Mouse (Mus musculus) CD4-positive, CD25-positive, alpha-beta regulatory T cell, adult 2 months (primary cell): ENCODE data around the gene Pknox1.
"Not testable (repeated sequence)": the region's sequence is repeated elsewhere in the genome, so short reads cannot be mapped to it uniquely, and the experiment has no call there.

Experiments
- DNase-seq: peaks from one replicate; pipeline ENCODE4 v3.0.0-alpha.2; 2012; ENCODE audit warnings: low read depth, low spot score

Gene Pknox1

GRCm38 (mm10) chr17:31564015-31564857 is at the start of gene Pknox1:
Gene Pknox1, plus strand, starts transcription at chr17:31564734.
- DNase-seq: peak; percentile 100

- no peak for DNase-seq
Observed at GRCm38 (mm10) chr17:31519344-31519945, 45.1 kb upstream of the Pknox1 start.

GRCm38 (mm10) chr17:31519946-31520838 is 44.3 kb upstream of the Pknox1 start, which contains the start of the genes Wdr4 and Ndufv3:
Gene Wdr4, minus strand, starts transcription at chr17:31519980.
Gene Ndufv3, plus strand, starts transcription at chr17:31520115.
- peak; percentile 100 for DNase-seq

- DNase-seq: peak; percentile 34
Observed at GRCm38 (mm10) chr17:31520895-31521294, 43.6 kb upstream of the Pknox1 start.

- no peak for DNase-seq
Observed at GRCm38 (mm10) chr17:31521948-31522347, 42.6 kb upstream of the Pknox1 start.

- no peak for DNase-seq
Observed at GRCm38 (mm10) chr17:31525114-31525513, 39.4 kb upstream of the Pknox1 start.

- DNase-seq: no peak
Observed at GRCm38 (mm10) chr17:31525816-31526215, 38.7 kb upstream of the Pknox1 start.

GRCm38 (mm10) chr17:31529314-31529713 is 35.2 kb upstream of the Pknox1 start:
- DNase-seq: peak; percentile 70

- DNase-seq: no peak
Observed at GRCm38 (mm10) chr17:31531441-31532158, 32.9 kb upstream of the Pknox1 start.

GRCm38 (mm10) chr17:31532331-31532730 is 32.2 kb upstream of the Pknox1 start:
- not testable (repeated sequence) for DNase-seq

- DNase-seq: no peak
Observed at GRCm38 (mm10) chr17:31535358-31535757, 29.2 kb upstream of the Pknox1 start.

GRCm38 (mm10) chr17:31535871-31536629 is 28.5 kb upstream of the Pknox1 start:
- DNase-seq: no peak

GRCm38 (mm10) chr17:31540101-31540500 is 24.4 kb upstream of the Pknox1 start:
- no peak for DNase-seq

GRCm38 (mm10) chr17:31540809-31541459 is 23.6 kb upstream of the Pknox1 start:
- DNase-seq: no peak

GRCm38 (mm10) chr17:31541460-31541831 is 23.1 kb upstream of the Pknox1 start:
- DNase-seq: no peak

- no peak for DNase-seq
Observed at GRCm38 (mm10) chr17:31543574-31543973, 21.0 kb upstream of the Pknox1 start.

GRCm38 (mm10) chr17:31546444-31547196 is 17.9 kb upstream of the Pknox1 start:
- no peak for DNase-seq

GRCm38 (mm10) chr17:31547974-31548373 is 16.6 kb upstream of the Pknox1 start:
- no peak for DNase-seq

- DNase-seq: no peak
Observed at GRCm38 (mm10) chr17:31549389-31549788, 15.1 kb upstream of the Pknox1 start.
